Mouse (Mus musculus) natural killer cell, adult 2 months (primary cell): ENCODE measurements around the gene Rad52.
A peak's percentile ranks its signal among the peaks of the same experiment; 100 is the strongest.

Experiments
- DNase-seq, 2 experiments: peaks; one replicate each; pipeline ENCODE4 v3.0.0; 2022; ENCODE audit warnings: low spot score in 2 of 2

The Rad52 gene

GRCm38 (mm10) chr6:119902204-119903080 is at the start of gene Rad52:
Gene Rad52, plus strand, starts transcription at chr6:119902698.
- peak; percentile 67 to 70 for DNase-seq

GRCm38 (mm10) chr6:119854156-119854555 is 48.3 kb upstream of the Rad52 start:
- DNase-seq, result no peak

GRCm38 (mm10) chr6:119855471-119855870 is 47.0 kb upstream of the Rad52 start:
- DNase-seq, result no peak

- no peak for DNase-seq
These were observed 42.3 kb upstream of the Rad52 start for GRCm38 (mm10) chr6:119860236-119860635.

- no peak for DNase-seq
These were observed 41.0 kb upstream of the Rad52 start for GRCm38 (mm10) chr6:119861519-119861918.

GRCm38 (mm10) chr6:119864341-119865034 is 38.0 kb upstream of the Rad52 start:
- no peak for DNase-seq

GRCm38 (mm10) chr6:119883151-119883550 is 19.3 kb upstream of the Rad52 start:
- no peak for DNase-seq

- DNase-seq, result no peak
These were observed 9.8 kb upstream of the Rad52 start for GRCm38 (mm10) chr6:119892711-119893110.

- DNase-seq, result no peak
These were observed 737 bp downstream of the Rad52 start for GRCm38 (mm10) chr6:119903081-119903789.

- DNase-seq, result no peak
These were observed 3.0 kb downstream of the Rad52 start for GRCm38 (mm10) chr6:119905461-119905860.

- peak in 1 of 2 experiments; percentile 31 for DNase-seq
These were observed 9.5 kb downstream of the Rad52 start for GRCm38 (mm10) chr6:119912046-119912445.

- DNase-seq, result no peak
These were observed 13.2 kb downstream of the Rad52 start for GRCm38 (mm10) chr6:119915710-119916109.

GRCm38 (mm10) chr6:119918561-119919181 is 16.2 kb downstream of the Rad52 start:
- peak; percentile 42 to 49 for DNase-seq

GRCm38 (mm10) chr6:119922136-119922535 is 19.6 kb downstream of the Rad52 start:
- no peak for DNase-seq

GRCm38 (mm10) chr6:119922544-119922943 is 20.0 kb downstream of the Rad52 start:
- no peak for DNase-seq

- DNase-seq, result no peak
These were observed 21.9 kb downstream of the Rad52 start for GRCm38 (mm10) chr6:119924235-119925005.
